Mouse (Mus musculus) G1E (cell line): ENCODE measurements around the gene Asf1b.

Experiments
- CTCF ChIP-seq: IDR thresholded peaks from 2 replicates; pipeline ENCODE4 v1.5.1; 2012; ENCODE audit warnings: low read depth, low read length, inconsistent platforms, mixed read lengths
- GATA1 ChIP-seq: IDR thresholded peaks from 2 replicates; pipeline ENCODE4 v1.6.1; 2012; ENCODE audit warnings: borderline replicate concordance, low read length, inconsistent platforms, mixed read lengths
- GATA2 ChIP-seq: IDR thresholded peaks from 2 replicates; pipeline ENCODE4 v1.6.1; 2012; ENCODE audit warnings: low read depth, low read length, inconsistent platforms, borderline replicate concordance
- TAL1 ChIP-seq: conservative IDR thresholded peaks from 2 replicates; pipeline ENCODE4 v1.6.1; 2012; ENCODE audit warnings: low read depth, low read length, inconsistent platforms, mixed read lengths

DNA sequence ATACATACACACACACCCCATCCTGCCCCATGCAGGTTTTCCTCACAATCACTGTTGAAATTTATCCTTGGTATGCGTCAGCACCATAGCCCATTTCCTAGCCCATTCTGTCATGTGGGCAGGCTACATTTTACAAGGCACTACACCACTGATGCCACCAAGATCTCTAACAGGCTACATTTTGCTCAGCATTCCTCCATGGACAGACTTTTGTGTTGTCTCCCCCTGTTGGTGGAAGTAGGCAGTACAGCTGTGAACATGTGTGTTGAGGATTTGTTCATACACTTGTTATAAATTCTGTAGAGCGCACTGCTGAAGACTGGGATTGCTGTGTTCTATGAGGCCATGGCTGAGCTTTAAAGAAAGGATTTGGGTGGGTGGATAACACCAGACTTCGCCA is 33.7 kb upstream of the Asf1b start:
- TF ChIP-seq CTCF (peak; percentile 77), GATA1 (no peak), TAL1 (no peak), GATA2 (no peak)
